Mouse (Mus musculus): Measurements from ENCODE around the gene Nrxn3.

Nrxn3 gene

GRCm38 (mm10) chr12:89369939-89370338 is 647.3 kb downstream of the Nrxn3 start:
- no peak for DNase-seq

DNA sequence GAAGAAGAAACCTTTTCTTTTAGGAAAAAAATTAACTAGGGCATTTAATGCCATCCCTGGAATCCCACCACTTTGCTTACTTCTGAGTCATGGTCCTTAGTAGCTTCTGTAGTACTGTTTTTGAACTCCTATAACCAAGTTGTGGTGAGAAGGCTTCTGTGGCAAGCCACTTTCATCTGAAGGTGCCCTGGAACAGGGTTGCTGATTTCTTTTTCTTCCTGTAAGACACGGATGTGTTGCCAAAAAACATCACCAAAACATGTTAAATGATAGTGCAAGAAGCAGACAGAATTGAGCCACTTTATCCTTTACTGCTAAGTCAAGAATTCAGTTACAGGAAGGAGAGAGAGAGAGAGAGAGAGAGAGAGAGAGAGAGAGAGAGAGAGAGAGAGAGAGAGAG is 653.9 kb downstream of the Nrxn3 start:
- no peak for DNase-seq

DNA sequence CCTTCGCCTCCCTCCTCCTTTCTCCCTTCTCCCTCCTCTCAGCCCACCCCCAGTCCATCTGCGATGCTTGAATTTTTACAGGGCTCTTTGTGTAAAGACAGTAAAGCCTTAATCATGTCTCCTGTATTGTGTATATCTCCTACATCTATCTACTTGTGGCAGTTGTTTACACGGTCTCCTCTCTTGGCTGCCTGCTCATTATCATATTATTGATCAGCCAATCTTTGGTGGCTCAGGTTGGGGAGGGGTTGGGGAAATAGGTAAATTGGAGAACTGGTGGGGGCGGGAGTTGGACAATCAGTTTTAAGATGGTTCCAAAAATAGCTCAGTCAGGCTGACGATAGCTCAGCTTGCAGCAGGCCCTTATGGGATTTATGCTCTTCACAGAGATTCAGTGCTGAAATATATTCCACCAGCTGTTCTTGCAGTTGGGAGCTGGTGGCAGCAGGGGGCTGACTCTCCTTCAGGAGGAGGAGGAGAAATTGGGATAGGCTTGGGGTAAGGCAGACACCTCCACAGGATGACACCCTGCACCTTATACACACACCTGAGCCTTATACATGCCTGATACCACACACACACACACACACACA is 654.5 kb downstream of the Nrxn3 start:
- DNase-seq: no peak

DNA sequence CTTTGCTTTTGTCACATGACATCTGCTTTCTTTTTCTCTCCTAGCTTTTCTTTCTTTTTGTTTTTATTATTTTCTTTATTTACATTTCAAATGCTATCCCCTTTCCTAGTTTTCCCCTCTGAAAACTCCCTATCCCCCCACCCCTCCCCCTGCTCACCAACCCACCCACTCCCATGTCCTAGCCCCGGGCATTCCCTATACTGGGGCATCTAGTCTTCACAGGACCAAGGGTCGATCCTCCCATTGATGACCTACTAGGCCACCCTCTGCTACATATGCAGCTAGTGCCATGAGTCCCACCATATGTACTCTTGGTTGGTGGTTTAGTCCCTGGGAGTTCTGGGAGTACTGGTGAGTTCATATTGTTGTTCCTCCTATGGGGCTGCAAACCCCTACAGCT is 655.0 kb downstream of the Nrxn3 start:
- DNase-seq: no peak

DNA sequence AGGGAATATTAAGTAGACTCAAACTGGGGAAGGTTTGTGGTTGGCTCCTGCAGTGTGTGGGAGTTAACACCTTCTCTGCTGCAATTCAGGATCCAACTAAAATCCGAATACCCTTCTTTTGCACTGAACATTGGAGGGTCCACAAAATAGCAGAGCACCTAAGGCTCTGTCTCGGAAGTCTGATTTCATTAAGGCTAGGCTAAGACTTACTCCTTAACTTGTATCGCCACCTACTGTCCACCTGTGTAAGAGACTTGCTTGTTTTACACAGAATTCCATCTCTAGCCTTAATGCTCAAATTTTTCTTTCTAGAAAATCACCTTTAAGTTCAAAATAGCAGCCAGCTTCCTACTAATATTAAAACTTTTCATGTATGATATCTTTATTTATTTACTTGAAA is 660.6 kb downstream of the Nrxn3 start:
- no peak for DNase-seq

GRCm38 (mm10) chr12:89395121-89395792 is 672.6 kb downstream of the Nrxn3 start:
- no peak for DNase-seq

DNA sequence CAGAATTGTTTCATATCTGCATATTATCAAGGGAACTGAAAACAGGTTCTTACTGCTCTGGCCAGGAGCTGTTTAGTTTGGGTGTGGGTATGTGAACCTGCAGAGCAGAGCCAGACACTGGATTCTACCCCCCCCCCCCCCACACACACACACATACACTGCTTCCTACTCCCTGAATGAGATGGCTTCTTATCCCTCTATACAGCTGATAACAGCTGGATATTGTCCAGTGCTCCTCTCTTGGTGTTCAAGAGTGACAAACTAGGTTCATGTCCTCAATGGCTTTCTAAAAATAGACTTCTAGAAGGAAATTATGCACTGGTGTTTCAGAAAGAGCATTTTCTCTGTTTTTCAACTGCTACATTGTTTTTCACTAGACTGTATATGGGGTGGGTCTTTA is 713.8 kb downstream of the Nrxn3 start:
- no peak for DNase-seq

- no peak for DNase-seq
These were observed 719.8 kb downstream of the Nrxn3 start for GRCm38 (mm10) chr12:89442323-89443038.

DNA sequence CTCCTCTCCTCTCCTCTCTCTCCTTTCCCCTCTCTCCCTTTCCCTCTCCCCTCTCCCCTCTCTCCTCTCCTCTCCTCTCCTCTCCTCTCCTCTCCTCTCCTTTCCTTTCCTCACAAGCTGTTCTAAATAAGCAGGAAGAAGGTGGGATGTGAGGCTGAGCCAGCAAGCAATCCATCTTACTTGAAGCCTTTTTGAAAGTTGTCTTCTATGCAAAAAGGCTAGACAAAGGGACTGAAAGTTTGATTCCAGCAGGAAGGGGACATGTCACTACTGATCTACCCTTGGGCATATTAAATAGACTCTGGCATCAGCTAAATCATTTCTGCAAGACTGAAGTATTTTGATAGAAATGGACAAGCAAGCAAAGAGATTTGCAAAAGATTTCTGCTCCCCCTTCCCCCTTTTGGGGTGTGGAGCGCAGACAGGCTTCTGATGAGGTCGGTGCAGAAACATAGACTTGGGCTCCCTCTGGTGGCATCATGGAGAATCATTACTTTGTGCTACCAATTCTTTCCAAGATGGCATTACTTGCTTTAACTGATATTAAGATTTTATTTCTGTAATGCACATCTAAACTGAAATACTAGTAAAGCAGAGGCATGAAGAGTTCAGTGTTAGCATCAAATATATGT is 728.1 kb downstream of the Nrxn3 start:
- peak; percentile 1 for DNase-seq

- no peak for DNase-seq
These were observed 747.5 kb downstream of the Nrxn3 start for GRCm38 (mm10) chr12:89470226-89470625.

DNA sequence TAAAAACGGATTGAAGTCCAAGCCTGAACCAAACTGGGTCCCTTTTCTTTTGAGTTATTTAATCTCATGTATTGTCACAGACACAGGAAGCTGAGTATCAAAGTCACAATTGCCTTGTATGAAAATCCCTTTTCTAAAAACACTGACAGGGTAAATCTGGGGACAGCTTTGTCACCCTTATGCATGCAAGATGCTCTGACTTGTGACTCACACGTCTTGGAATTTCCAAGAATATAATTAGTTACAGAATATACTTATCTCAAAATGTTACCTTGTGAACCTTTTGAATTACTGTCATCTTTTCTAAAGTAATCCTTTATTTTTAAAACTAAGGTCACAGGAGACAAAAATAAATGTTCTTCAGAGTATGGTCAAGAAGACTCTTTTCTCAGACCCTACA is 748.6 kb downstream of the Nrxn3 start:
- no peak for DNase-seq

- DNase-seq: no peak
These were observed 749.2 kb downstream of the Nrxn3 start for GRCm38 (mm10) chr12:89471874-89472273.

- DNase-seq: peak; percentile 3
These were observed 756.4 kb downstream of the Nrxn3 start for GRCm38 (mm10) chr12:89479096-89479495.

- DNase-seq: no peak
These were observed 759.5 kb downstream of the Nrxn3 start for GRCm38 (mm10) chr12:89482223-89482622.

DNA sequence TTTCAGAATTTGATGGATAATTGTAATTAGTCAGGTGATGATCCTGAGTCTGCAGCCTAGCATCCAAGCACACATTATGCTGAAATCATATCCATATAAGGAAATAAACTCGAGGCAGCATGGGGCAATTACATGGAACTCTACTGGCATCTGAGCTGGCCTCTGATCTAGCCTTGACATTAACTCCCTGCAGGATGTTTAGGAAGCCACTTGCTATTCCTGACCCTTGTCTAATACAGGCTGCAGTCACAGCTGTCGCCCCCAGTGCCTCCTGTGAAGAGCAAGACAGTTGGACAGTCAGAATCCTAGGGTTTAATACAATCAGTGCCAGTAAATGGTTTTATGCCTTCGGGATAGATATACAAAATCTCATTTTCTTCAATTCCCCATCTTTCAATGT is 781.4 kb downstream of the Nrxn3 start:
- no peak for DNase-seq

GRCm38 (mm10) chr12:89505121-89505764 is 782.6 kb downstream of the Nrxn3 start:
- DNase-seq: peak; percentile 7

GRCm38 (mm10) chr12:89508970-89509369 is 786.3 kb downstream of the Nrxn3 start:
- no peak for DNase-seq

- peak; percentile 23 for DNase-seq
These were observed 791.1 kb downstream of the Nrxn3 start for GRCm38 (mm10) chr12:89513759-89514158.

GRCm38 (mm10) chr12:89516046-89516445 is 793.4 kb downstream of the Nrxn3 start:
- no peak for DNase-seq

- no peak for DNase-seq
These were observed 808.1 kb downstream of the Nrxn3 start for GRCm38 (mm10) chr12:89530679-89531350.

GRCm38 (mm10) chr12:89551291-89551690 is 828.6 kb downstream of the Nrxn3 start:
- DNase-seq: no peak

GRCm38 (mm10) chr12:89553223-89553880 is 830.7 kb downstream of the Nrxn3 start:
- no peak for DNase-seq
